Mouse (Mus musculus) ES-Bruce4 (cell line): ENCODE measurements around the gene Akr1b7. TPM values are rescaled to one million over a fixed set of nuclear protein-coding genes. Genes with fewer than 3 reads are reported as not detected.
"Not testable (repeated sequence)": the region's sequence is repeated elsewhere in the genome, so short reads cannot be mapped to it uniquely, and the experiment has no call there.

Source experiments
- H3K27ac ChIP-seq: 2 replicates; pipeline ENCODE4 v1.5.1; 2012; ENCODE audit warnings: low read length, inconsistent platforms; ENCODE audit not compliant: insufficient read depth
- H3K27me3 ChIP-seq: 2 replicates; pipeline ENCODE4 v1.6.1; 2012; ENCODE audit warnings: mild to moderate bottlenecking, low read length, inconsistent platforms; ENCODE audit not compliant: control insufficient read depth, poor library complexity, insufficient read depth, severe bottlenecking
- H3K36me3 ChIP-seq: 2 replicates; pipeline ENCODE4 v1.6.1; 2012; ENCODE audit warnings: inconsistent platforms, mild to moderate bottlenecking, low read length, moderate library complexity; ENCODE audit not compliant: control insufficient read depth, poor library complexity, insufficient read depth, severe bottlenecking
- H3K4me1 ChIP-seq: one replicate; pipeline ENCODE4 v1.8.1; 2011; ENCODE audit warnings: low read length; ENCODE audit not compliant: control insufficient read depth, insufficient read depth
- H3K4me3 ChIP-seq: 2 replicates; pipeline ENCODE4 v1.5.1; 2011; ENCODE audit warnings: low read depth, mild to moderate bottlenecking, low read length
- H3K9ac ChIP-seq: 2 replicates; pipeline ENCODE4 v1.6.1; 2012; ENCODE audit warnings: low read depth, mild to moderate bottlenecking, inconsistent platforms; ENCODE audit not compliant: poor library complexity, severe bottlenecking
- H3K9me3 ChIP-seq: replicated peaks from 2 replicates; pipeline ENCODE4 v1.6.1; 2012; ENCODE audit warnings: mild to moderate bottlenecking, low read length, inconsistent platforms; ENCODE audit not compliant: control insufficient read depth, poor library complexity, insufficient read depth, severe bottlenecking
- CTCF ChIP-seq: IDR thresholded peaks from one replicate; pipeline ENCODE4 v1.8.1; 2011; ENCODE audit warnings: low read depth, low read length
- EP300 ChIP-seq: IDR thresholded peaks from 2 replicates; pipeline ENCODE4 v1.6.1; 2011; ENCODE audit warnings: low read depth, low read length; ENCODE audit not compliant: insufficient read depth
- POLR2A ChIP-seq: IDR thresholded peaks from one replicate; pipeline ENCODE4 v1.8.1; 2011; ENCODE audit warnings: low read length; ENCODE audit not compliant: insufficient read depth
- polyA plus RNA-seq: library from polyadenylated mRNA; stranded (reverse); fragments of >200 nt; gene quantifications from 2 replicates; pipeline ENCODE4 v1.2.4, GENCODE M21; 2011; ENCODE audit warnings: low read depth; ENCODE audit not compliant: missing spikeins, insufficient read depth, insufficient read length

The Akr1b7 gene
- 0.48 and 0.55 TPM in 2 replicates for polyA plus RNA-seq

- Histone ChIP-seq H3K27ac (no peak within 1 kb of the TSS), H3K4me3 (no peak within 1 kb of the TSS), H3K36me3 (no peaks in the 10 kb centered on the region), H3K4me1 (no peaks in the 10 kb centered on the region), H3K9me3 (no peaks in the 10 kb centered on the region), H3K9ac (no peak within 1 kb of the TSS), H3K27me3 (no peaks in the 10 kb centered on the region)
- TF ChIP-seq CTCF = no peak
- TF ChIP-seq POLR2A = no peak
- no peak for TF ChIP-seq EP300
These were observed at the start of gene Akr1b7 for GRCm38 (mm10) chr6:34412023-34412422. Gene Akr1b7 (plus strand): TSS chr6:34412334.

- no peak overlapping the region for H3K27ac ChIP-seq
- no peaks in the 10 kb centered on the region for H3K4me1 ChIP-seq
- H3K9me3 ChIP-seq = no peaks in the 10 kb centered on the region
- no peak for TF ChIP-seq CTCF
- no peak for TF ChIP-seq EP300
- TF ChIP-seq POLR2A = no peak
- H3K36me3 ChIP-seq = no peaks in the 10 kb centered on the region
- H3K27me3 ChIP-seq = no peaks in the 10 kb centered on the region
- no peak overlapping the region for H3K9ac ChIP-seq
- H3K4me3 ChIP-seq = no peak overlapping the region
These were observed 47.7 kb upstream of the Akr1b7 start for GRCm38 (mm10) chr6:34364217-34365136.

DNA sequence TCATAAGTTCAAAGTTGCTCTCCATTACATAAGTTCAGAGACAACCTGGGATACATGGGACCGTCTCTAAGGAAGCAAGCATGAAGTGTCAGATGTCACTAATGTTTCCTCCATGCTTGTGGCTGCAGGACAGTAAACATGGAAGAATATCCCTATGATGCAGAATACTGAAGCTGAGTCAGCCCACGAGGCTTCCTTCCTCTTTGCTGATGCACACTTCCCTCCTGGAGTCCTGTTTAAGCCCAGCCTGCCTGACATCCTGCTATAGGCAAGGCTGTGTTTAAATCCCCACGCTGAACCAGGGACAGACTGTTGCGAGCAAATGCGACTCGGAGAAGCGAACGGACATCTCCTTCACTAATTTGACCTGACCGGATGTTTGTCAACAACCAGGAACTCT, 44.1 kb upstream of the Akr1b7 start:
- Histone ChIP-seq H3K9ac (no peak overlapping the region), H3K36me3 (no peaks in the 10 kb centered on the region), H3K9me3 (no peaks in the 10 kb centered on the region), H3K4me3 (no peak overlapping the region), H3K4me1 (no peaks in the 10 kb centered on the region), H3K27me3 (no peaks in the 10 kb centered on the region), H3K27ac (no peak overlapping the region)
- no peak for TF ChIP-seq CTCF
- TF ChIP-seq POLR2A = no peak
- TF ChIP-seq EP300 = no peak

DNA sequence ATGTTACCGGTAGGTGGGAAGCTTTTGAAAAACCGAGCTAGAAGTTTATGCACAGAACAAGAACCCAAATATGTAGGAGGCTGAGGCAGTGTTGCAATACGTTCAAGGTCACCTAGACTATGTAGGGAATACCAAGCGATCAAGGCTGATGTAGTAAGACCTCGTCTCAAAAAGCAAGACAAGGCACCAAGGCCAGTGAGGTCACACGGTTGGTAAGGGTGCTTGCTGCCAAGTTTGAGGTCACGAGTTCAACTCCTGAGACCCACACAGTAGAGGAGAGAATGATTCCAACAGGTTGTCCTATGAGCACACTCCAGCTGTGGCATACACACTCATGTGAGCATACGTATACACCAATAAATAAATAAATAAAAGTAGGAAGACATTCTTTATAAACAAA, 42.1 kb upstream of the Akr1b7 start:
- Histone ChIP-seq H3K4me3 (no peak overlapping the region), H3K27ac (no peak overlapping the region), H3K9ac (no peak overlapping the region), H3K9me3 (no peaks in the 10 kb centered on the region), H3K27me3 (no peaks in the 10 kb centered on the region), H3K4me1 (no peaks in the 10 kb centered on the region), H3K36me3 (no peaks in the 10 kb centered on the region)
- no peak for TF ChIP-seq CTCF
- no peak for TF ChIP-seq POLR2A
- TF ChIP-seq EP300 = no peak

DNA sequence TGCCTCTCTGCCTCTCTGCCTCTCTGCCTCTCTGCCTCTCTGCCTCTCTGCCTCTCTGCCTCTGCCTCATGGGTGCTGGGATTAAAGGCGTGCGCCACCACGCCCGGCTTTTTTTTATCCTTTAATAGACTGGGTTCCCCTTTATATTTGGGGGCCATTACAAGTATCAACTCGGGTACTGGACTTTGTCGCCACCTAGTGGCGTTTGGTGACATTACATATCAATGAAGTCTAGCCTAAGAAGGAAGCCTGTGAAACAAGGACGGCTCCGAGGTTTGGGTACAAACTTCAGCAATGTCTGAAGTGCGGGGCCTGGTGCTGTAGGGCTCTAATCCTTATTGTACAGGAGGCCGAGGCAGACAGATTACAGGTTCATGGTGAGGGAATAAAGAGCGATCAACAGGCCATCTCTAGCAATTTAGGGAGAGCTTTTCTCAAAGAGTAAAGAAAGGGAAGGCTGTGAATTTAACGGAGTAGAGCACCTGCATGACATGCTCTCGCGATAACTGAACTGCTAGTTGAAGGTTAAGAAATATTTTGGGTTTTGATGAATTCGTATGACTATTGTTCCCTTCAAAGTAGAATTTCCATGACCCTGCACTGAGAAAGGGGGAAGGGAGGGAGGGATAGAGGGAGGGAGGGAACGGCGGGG, 40.3 kb upstream of the Akr1b7 start:
- H3K9ac ChIP-seq = peak overlapping the region; percentile 38; the same call in 1 of the 2 replicates
- H3K27ac ChIP-seq = no peak overlapping the region

GRCm38 (mm10) chr6:34373841-34374240, 38.3 kb upstream of the Akr1b7 start:
- Histone ChIP-seq H3K9ac (no peak overlapping the region), H3K9me3 (no peaks in the 10 kb centered on the region), H3K27me3 (no peaks in the 10 kb centered on the region), H3K27ac (no peak overlapping the region), H3K4me1 (no peaks in the 10 kb centered on the region), H3K36me3 (no peaks in the 10 kb centered on the region), H3K4me3 (no peak overlapping the region)
- TF ChIP-seq CTCF (no peak), EP300 (no peak), POLR2A (no peak)

More for the DNA sequence above, 40.3 kb upstream of the Akr1b7 start:
- Histone ChIP-seq H3K27me3 (no peaks in the 10 kb centered on the region), H3K9me3 (no peaks in the 10 kb centered on the region), H3K36me3 (no peaks in the 10 kb centered on the region), H3K4me3 (no peak overlapping the region), H3K4me1 (no peaks in the 10 kb centered on the region)
- TF ChIP-seq EP300 (no peak), CTCF (peak; percentile 11)

DNA sequence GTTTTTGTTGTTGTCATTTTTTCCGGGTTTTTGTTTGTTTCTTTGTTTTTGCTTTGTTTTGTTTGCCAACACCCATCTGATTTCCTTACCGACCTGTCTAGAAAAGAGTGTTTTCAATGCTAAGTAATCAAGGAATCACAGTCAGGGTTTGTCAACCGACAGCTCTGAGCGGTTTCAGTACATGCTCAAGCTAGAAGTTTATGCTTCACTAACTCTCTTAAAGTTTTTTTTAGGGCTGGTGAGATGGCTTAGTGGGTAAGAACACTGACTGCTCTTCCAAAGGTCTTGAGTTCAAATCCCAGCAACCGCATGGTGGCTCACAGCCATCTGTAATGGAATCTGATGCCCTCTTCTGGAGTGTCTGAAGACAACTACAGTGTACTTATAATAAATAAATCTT, 36.2 kb upstream of the Akr1b7 start:
- not testable (repeated sequence) for H3K27ac ChIP-seq, H3K4me3 ChIP-seq, H3K36me3 ChIP-seq, H3K4me1 ChIP-seq, H3K9ac ChIP-seq, H3K9me3 ChIP-seq, H3K27me3 ChIP-seq
